Mouse (Mus musculus) kidney, adult 11 months (tissue): ENCODE data around the gene 5730522E02Rik.

Source experiments
- DNase-seq: peaks from one replicate; pipeline ENCODE4 v3.0.0; 2022

5730522E02Rik gene

GRCm38 (mm10) chr11:26125923-26126322 lies 84.6 kb downstream of the 5730522E02Rik start:
- no peak for DNase-seq

- DNase-seq, result no peak
Measured at GRCm38 (mm10) chr11:26120781-26121557, 89.6 kb downstream of the 5730522E02Rik start.

GRCm38 (mm10) chr11:26117651-26118050 lies 92.9 kb downstream of the 5730522E02Rik start:
- no peak for DNase-seq

GRCm38 (mm10) chr11:26112206-26112605 lies 98.4 kb downstream of the 5730522E02Rik start:
- DNase-seq, result no peak

GRCm38 (mm10) chr11:26108647-26109046 lies 101.9 kb downstream of the 5730522E02Rik start:
- no peak for DNase-seq

- no peak for DNase-seq
Measured at GRCm38 (mm10) chr11:26104680-26105079, 105.9 kb downstream of the 5730522E02Rik start.

GRCm38 (mm10) chr11:26103698-26104097 lies 106.9 kb downstream of the 5730522E02Rik start:
- DNase-seq, result no peak

- no peak for DNase-seq
Measured at GRCm38 (mm10) chr11:26102878-26103277, 107.7 kb downstream of the 5730522E02Rik start.

- DNase-seq, result no peak
Measured at GRCm38 (mm10) chr11:26100077-26100476, 110.5 kb downstream of the 5730522E02Rik start.

- DNase-seq, result no peak
Measured at GRCm38 (mm10) chr11:26098933-26099332, 111.6 kb downstream of the 5730522E02Rik start.

GRCm38 (mm10) chr11:26096095-26096494 lies 114.5 kb downstream of the 5730522E02Rik start:
- DNase-seq, result no peak

GRCm38 (mm10) chr11:26088993-26089392 lies 121.6 kb downstream of the 5730522E02Rik start:
- DNase-seq, result no peak

- no peak for DNase-seq
Measured at GRCm38 (mm10) chr11:26086679-26087078, 123.9 kb downstream of the 5730522E02Rik start.

GRCm38 (mm10) chr11:26085380-26086035 lies 125.1 kb downstream of the 5730522E02Rik start:
- no peak for DNase-seq

GRCm38 (mm10) chr11:26076335-26076734 lies 134.2 kb downstream of the 5730522E02Rik start:
- DNase-seq, result no peak

GRCm38 (mm10) chr11:26075536-26075935 lies 135.0 kb downstream of the 5730522E02Rik start:
- DNase-seq, result no peak

GRCm38 (mm10) chr11:26073638-26074294 lies 136.8 kb downstream of the 5730522E02Rik start:
- DNase-seq, result peak; percentile 1

- no peak for DNase-seq
Measured at GRCm38 (mm10) chr11:26072101-26072500, 138.5 kb downstream of the 5730522E02Rik start.

- DNase-seq, result no peak
Measured at GRCm38 (mm10) chr11:26063252-26063651, 147.3 kb downstream of the 5730522E02Rik start.

GRCm38 (mm10) chr11:26061471-26062137 lies 149.0 kb downstream of the 5730522E02Rik start:
- DNase-seq, result no peak

- DNase-seq, result no peak
Measured at GRCm38 (mm10) chr11:26013527-26013926, 197.0 kb downstream of the 5730522E02Rik start.

- no peak for DNase-seq
Measured at GRCm38 (mm10) chr11:26004018-26004417, 206.5 kb downstream of the 5730522E02Rik start.

- DNase-seq, result no peak
Measured at GRCm38 (mm10) chr11:25999738-26000137, 210.8 kb downstream of the 5730522E02Rik start.
